Mouse (Mus musculus) liver, embryonic 14.5 days (tissue): Measurements from ENCODE around the gene Ralgps1. TPM values are rescaled to one million over a fixed set of nuclear protein-coding genes. Genes with fewer than 3 reads are reported as not detected.

ENCODE experiments used
- ATAC-seq: fragments of 200-750 bp; cut with Nextera tagmentation; 2 replicates; pipeline ENCODE4 v1.8.0; 2017; ENCODE audit warnings: moderate number of reproducible peaks, mild to moderate bottlenecking, moderate library complexity; ENCODE audit not compliant: insufficient read depth
- DNase-seq, 3 experiments: peaks; one replicate each; pipeline ENCODE4 v3.0.0-alpha.2; 2012 to 2013; ENCODE audit warnings: low read depth in 3 of 3, low spot score in 3 of 3
- H3K27ac ChIP-seq: fragments of 300-500 bp; sonication (generic); 2 replicates; pipeline ENCODE4 v1.5.1; 2014; ENCODE audit warnings: moderate library complexity, mild to moderate bottlenecking, control low read depth, inconsistent platforms
- H3K27me3 ChIP-seq: fragments of 300-500 bp; sonication (generic); 2 replicates; pipeline ENCODE4 v1.6.1; 2014; ENCODE audit warnings: mild to moderate bottlenecking, low read length, moderate library complexity; ENCODE audit not compliant: control insufficient read depth, insufficient read depth
- H3K36me3 ChIP-seq: fragments of 300-500 bp; sonication (generic); replicated peaks from 2 replicates; pipeline ENCODE4 v1.6.1; 2014; ENCODE audit warnings: low read depth; ENCODE audit not compliant: control insufficient read depth, insufficient read depth
- H3K4me1 ChIP-seq, 2 experiments: fragments of 200-500 bp in 1 of 2; fragments of 300-500 bp in 1 of 2; sonication (generic) in 1 of 2; replicated peaks; 2 replicates each; pipeline ENCODE4 v1.6.1; 2012 to 2014; ENCODE audit warnings: antibody characterized with exemption in 1 of 2, inconsistent platforms in 1 of 2, low read length in 1 of 2; ENCODE audit not compliant: control insufficient read depth in 2 of 2, insufficient read depth in 2 of 2
- H3K4me2 ChIP-seq: fragments of 300-500 bp; sonication (generic); 2 replicates; pipeline ENCODE4 v1.6.1; 2014; ENCODE audit warnings: low read depth, mild to moderate bottlenecking, control low read depth, moderate library complexity
- H3K4me3 ChIP-seq, 2 experiments: fragments of 200-500 bp in 1 of 2; fragments of 300-500 bp in 1 of 2; sonication (generic) in 1 of 2; 2 replicates each; pipeline ENCODE4 v1.5.1; 2012 to 2014; ENCODE audit warnings: low read depth in 2 of 2, low read length in 2 of 2, mild to moderate bottlenecking in 2 of 2, control low read depth in 1 of 2, inconsistent platforms in 1 of 2, moderate library complexity in 1 of 2; ENCODE audit not compliant: insufficient read depth in 1 of 2
- H3K9ac ChIP-seq: fragments of 300-500 bp; sonication (generic); replicated peaks from 2 replicates; pipeline ENCODE4 v1.6.1; 2014; ENCODE audit warnings: mild to moderate bottlenecking, control low read depth, moderate library complexity
- H3K9me3 ChIP-seq: fragments of 300-500 bp; sonication (generic); 2 replicates; pipeline ENCODE4 v1.6.1; 2016; ENCODE audit warnings: low read length, mixed read lengths; ENCODE audit not compliant: control insufficient read depth
- CTCF ChIP-seq: IDR thresholded peaks from 2 replicates; pipeline ENCODE4 v1.5.1; 2016; ENCODE audit warnings: antibody characterized with exemption, low read depth, control low read depth
- EP300 ChIP-seq: IDR thresholded peaks from 2 replicates; pipeline ENCODE4 v1.6.1; 2016; ENCODE audit warnings: antibody characterized with exemption, low read depth
- WGBS: fragments of 180-500 bp; shearing (Covaris S2); extraction: QIAGEN DNeasy Blood & Tissue Kit; methylation state at CpG from one replicate; pipeline ENCODE4 v1.1.7; 2014; ENCODE audit not compliant: insufficient replicate concordance; 5-methylcytosine and 5-hydroxymethylcytosine counted together
- polyA plus RNA-seq, 2 experiments: library from polyadenylated mRNA; depleted of rRNA in 1 of 2; stranded (reverse) in 1 of 2; unstranded in 1 of 2; fragments of >200 nt; fragmentation: Nextera tagmentation in 1 of 2; extraction: Ambion mirVana in 1 of 2; gene quantifications; 2 replicates each; pipeline versions ENCODE4 v1.2.1 to v1.2.3; 2012 to 2014

Gene Ralgps1
- polyA plus RNA-seq, 2 experiments = 0.58 to 0.71 TPM

DNA sequence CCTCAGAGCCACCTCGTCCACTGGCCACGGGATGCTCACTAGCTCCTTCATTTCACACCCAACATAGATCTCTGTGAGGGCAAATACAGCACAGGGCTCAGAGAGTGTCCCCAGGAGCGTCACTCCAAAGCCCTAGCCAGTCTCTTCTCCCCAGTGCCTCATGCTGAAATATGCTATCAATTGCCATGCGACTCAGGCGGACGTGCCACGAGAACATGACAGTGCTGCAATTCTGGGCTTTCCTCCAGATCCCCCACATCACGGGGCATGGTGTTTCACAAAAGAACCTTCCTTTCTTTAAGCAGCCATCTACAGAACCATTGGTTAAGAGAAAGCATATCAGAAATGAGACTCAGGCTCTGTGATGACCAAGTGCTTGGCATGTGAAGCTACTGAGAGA lies 110.5 kb downstream of the Ralgps1 start:
- H3K4me3 ChIP-seq = no peak overlapping the region
- no peaks in the 10 kb centered on the region for H3K9me3 ChIP-seq
- H3K9ac ChIP-seq = no peak overlapping the region
- no peak overlapping the region for H3K27ac ChIP-seq
- no peaks in the 10 kb centered on the region for H3K27me3 ChIP-seq
- 72% methylated on average over 8 of the region's 8 CpGs for WGBS
- no peaks in the 10 kb centered on the region for H3K36me3 ChIP-seq
- ATAC-seq (no peak), DNase-seq (no peak)
- no peak overlapping the region for H3K4me2 ChIP-seq
- TF ChIP-seq EP300 (no peak), CTCF (no peak)
- peaks cover 7 to 20% of the 10 kb centered on the region in 2 experiments; a peak in 3 of 4 replicates for H3K4me1 ChIP-seq

DNA sequence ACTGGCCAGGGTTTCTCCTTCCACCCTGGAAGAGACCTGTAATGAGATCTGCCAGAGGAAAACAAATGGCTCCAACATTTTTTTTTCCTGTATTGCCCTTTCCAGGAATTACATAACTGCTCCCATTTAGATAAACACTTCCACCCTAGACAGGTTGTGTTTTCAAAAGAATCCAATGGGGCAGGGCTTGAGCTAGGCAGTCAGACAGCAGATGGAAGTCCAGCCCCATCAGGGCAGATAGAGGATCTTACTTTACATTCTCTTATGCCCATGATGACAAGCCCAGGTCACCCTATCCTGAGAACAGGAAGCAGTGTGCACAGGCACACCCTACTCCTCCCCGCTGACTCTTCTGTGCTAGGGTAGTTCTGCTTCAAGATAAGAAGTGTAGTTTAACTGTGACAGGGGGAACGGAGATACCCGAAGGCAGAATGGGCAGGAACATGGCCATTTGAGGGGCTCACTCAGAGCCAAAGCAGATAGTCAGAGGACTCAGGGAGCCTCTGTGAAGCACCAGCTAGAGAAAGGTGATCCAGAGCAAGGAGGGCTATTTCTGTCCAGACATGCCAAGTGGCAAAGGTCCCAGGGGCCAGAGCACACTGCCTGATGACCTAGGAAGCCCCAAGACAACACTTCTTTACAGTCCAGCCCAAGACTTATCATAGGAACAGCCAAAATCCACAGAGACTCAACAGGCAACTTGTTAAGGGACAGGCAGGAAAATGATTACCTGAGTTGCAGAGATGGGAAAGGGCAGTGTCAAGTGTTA lies 114.3 kb downstream of the Ralgps1 start:
- Histone ChIP-seq H3K9me3 (no peaks in the 10 kb centered on the region), H3K27ac (0 out of 2 replicates have a peak overlapping the region, but pooled peaks have one; percentile 2), H3K4me2 (peak overlapping the region; percentile 4; the same call in 1 of the 2 replicates), H3K9ac (no peak overlapping the region), H3K36me3 (no peaks in the 10 kb centered on the region), H3K4me1 (peaks cover 7 to 32% of the 10 kb centered on the region in 2 experiments; a peak in 3 of 4 replicates), H3K27me3 (no peaks in the 10 kb centered on the region), H3K4me3 (no peak overlapping the region)
- WGBS = 16% methylated on average over 3 of the region's 3 CpGs
- TF ChIP-seq CTCF (no peak), EP300 (peak; percentile 50)
- ATAC-seq = peak; percentile 93
- DNase-seq = peak; percentile 39 to 43 (median 40)

DNA sequence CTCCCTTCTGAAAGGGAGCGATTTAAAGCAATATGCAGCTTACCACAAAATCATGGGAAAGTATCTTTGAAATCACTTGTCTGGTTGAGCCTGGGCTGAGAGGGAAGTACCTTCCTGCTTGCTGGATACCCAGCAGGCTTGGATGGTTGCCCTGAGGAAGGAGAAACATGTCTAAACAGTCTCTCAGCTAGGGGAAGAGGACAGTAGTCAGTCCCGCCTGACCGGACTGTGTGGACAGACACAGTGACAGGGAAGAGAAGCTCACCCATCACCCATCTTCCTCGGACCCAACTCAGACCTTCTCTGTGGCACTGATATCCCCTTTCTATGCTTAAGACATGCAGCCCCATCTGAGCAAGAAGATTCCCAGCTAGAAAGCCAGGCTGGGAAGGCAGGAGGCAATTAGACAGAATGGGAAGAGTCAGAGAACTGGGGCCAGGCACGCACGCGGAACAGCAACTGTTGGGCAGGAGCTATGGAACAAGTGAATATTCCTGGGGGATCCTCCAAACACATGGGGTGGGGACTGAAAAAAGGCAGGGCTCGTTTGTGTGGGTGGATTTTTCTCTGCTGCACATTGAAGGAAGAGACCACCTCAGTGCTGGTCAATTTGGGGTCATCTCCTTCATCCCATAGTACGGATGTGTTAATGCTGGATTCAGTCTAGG lies 116.8 kb downstream of the Ralgps1 start:
- WGBS = 71% methylated on average over 9 of the region's 9 CpGs
- DNase-seq (no peak), ATAC-seq (no peak)
- H3K27ac ChIP-seq = no peak overlapping the region
- TF ChIP-seq EP300 (no peak), CTCF (no peak)
- H3K4me1 ChIP-seq = peaks cover 7 to 35% of the 10 kb centered on the region in 2 experiments; a peak in 3 of 4 replicates
- no peak overlapping the region for H3K4me3 ChIP-seq
- H3K9ac ChIP-seq = no peak overlapping the region
- H3K36me3 ChIP-seq = no peaks in the 10 kb centered on the region
- no peaks in the 10 kb centered on the region for H3K9me3 ChIP-seq
- H3K27me3 ChIP-seq = no peaks in the 10 kb centered on the region
- H3K4me2 ChIP-seq = no peak overlapping the region

GRCm38 (mm10) chr2:33253572-33254190 lies 117.6 kb downstream of the Ralgps1 start:
- H3K36me3 ChIP-seq = no peaks in the 10 kb centered on the region
- TF ChIP-seq EP300 = no peak
- no peak for TF ChIP-seq CTCF
- no peak for ATAC-seq
- H3K4me3 ChIP-seq = no peak overlapping the region
- H3K4me1 ChIP-seq = peaks cover 7 to 38% of the 10 kb centered on the region in 2 experiments; a peak in 3 of 4 replicates
- 37% methylated on average over 4 of the region's 4 CpGs for WGBS
- DNase-seq = peak; percentile 6 to 19 (median 17)
- no peak overlapping the region for H3K4me2 ChIP-seq
- no peaks in the 10 kb centered on the region for H3K27me3 ChIP-seq
- no peak overlapping the region for H3K27ac ChIP-seq
- H3K9ac ChIP-seq = no peak overlapping the region
- no peaks in the 10 kb centered on the region for H3K9me3 ChIP-seq

GRCm38 (mm10) chr2:33252751-33253150 lies 118.5 kb downstream of the Ralgps1 start:
- no peak overlapping the region for H3K27ac ChIP-seq
- TF ChIP-seq EP300 (no peak), CTCF (no peak)
- H3K9ac ChIP-seq = no peak overlapping the region
- H3K27me3 ChIP-seq = no peaks in the 10 kb centered on the region
- ATAC-seq (no peak), DNase-seq (no peak)
- H3K9me3 ChIP-seq = no peaks in the 10 kb centered on the region
- peaks cover 7 to 42% of the 10 kb centered on the region in 2 experiments; a peak in 3 of 4 replicates for H3K4me1 ChIP-seq
- 84% methylated on average over 6 of the region's 6 CpGs for WGBS
- H3K36me3 ChIP-seq = no peaks in the 10 kb centered on the region
- H3K4me3 ChIP-seq = no peak overlapping the region
- no peak overlapping the region for H3K4me2 ChIP-seq
